Mouse (Mus musculus) E14TG2a.4 (cell line): ENCODE measurements around the gene Ubc.

Experiments used
- H3K27me3 ChIP-seq: 2 replicates; pipeline ENCODE4 v1.6.1; 2014; ENCODE audit warnings: low read length, control low read depth; ENCODE audit not compliant: insufficient read depth
- H3K36me3 ChIP-seq: 2 replicates; pipeline ENCODE4 v1.6.1; 2014; ENCODE audit warnings: low read length, control low read depth; ENCODE audit not compliant: insufficient read depth
- H3K4me1 ChIP-seq: replicated peaks from 2 replicates; pipeline ENCODE4 v1.6.1; 2014; ENCODE audit warnings: low read depth, low read length, control low read depth
- H3K4me3 ChIP-seq: replicated peaks from 2 replicates; pipeline ENCODE4 v1.5.1; 2014; ENCODE audit warnings: mild to moderate bottlenecking, low read length
- H3K9me3 ChIP-seq: 2 replicates; pipeline ENCODE4 v1.6.1; 2014; ENCODE audit warnings: low read length, control low read depth
- CTCF ChIP-seq: conservative IDR thresholded peaks from 2 replicates; pipeline ENCODE4 v1.5.1; 2014; ENCODE audit warnings: low read length
- NANOG ChIP-seq: IDR thresholded peaks from 2 replicates; pipeline ENCODE4 v1.6.1; 2014; ENCODE audit warnings: borderline replicate concordance, low read length, mixed read lengths
- POU5F1 ChIP-seq: IDR thresholded peaks from 2 replicates; pipeline ENCODE4 v1.6.1; 2014; ENCODE audit warnings: low read length, borderline replicate concordance

The Ubc gene

GRCm38 (mm10) chr5:125363894-125364293, 26.1 kb downstream of the Ubc start:
- 0 out of 2 replicates have a peak, but pooled peaks cover 4% of the 10 kb centered on the region for H3K9me3 ChIP-seq
- H3K4me3 ChIP-seq = no peak overlapping the region
- TF ChIP-seq CTCF (no peak), NANOG (no peak), POU5F1 (no peak)
- no peaks in the 10 kb centered on the region for H3K36me3 ChIP-seq
- H3K4me1 ChIP-seq = peaks cover 6% of the 10 kb centered on the region; the same call in 1 of the 2 replicates
- no peaks in the 10 kb centered on the region; the same call in 1 of the 2 replicates for H3K27me3 ChIP-seq

DNA sequence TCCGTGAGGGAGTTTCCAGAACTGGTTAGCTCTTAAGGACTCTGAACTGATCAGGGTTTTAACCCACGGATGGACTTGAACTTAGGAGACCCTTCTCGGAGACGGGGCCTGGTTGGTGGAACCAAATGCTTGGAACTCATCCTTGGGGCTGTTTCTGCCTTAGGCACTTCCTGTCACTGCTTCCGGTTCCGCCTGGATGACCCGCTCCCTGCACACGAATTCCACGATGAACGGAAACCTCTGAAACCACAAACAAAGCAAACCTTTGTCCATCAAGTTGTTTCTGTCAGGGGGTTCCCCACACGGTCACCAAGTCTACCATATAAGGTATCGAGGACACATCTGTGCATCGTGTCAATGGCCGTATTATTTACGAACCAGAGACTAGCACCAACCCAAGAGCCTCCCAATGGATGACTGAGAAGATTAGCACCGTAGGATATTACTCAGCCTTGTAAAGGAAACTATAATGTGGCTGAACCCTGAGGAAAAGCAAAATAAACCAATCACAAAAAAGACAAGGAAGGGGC, 29.0 kb downstream of the Ubc start:
- Histone ChIP-seq H3K36me3 (no peaks in the 10 kb centered on the region), H3K4me1 (peaks cover 7% of the 10 kb centered on the region; the same call in 1 of the 2 replicates), H3K27me3 (no peaks in the 10 kb centered on the region; the same call in 1 of the 2 replicates), H3K9me3 (peaks cover 9% of the 10 kb centered on the region; the same call in 1 of the 2 replicates), H3K4me3 (no peak overlapping the region)
- TF ChIP-seq CTCF = no peak

DNA sequence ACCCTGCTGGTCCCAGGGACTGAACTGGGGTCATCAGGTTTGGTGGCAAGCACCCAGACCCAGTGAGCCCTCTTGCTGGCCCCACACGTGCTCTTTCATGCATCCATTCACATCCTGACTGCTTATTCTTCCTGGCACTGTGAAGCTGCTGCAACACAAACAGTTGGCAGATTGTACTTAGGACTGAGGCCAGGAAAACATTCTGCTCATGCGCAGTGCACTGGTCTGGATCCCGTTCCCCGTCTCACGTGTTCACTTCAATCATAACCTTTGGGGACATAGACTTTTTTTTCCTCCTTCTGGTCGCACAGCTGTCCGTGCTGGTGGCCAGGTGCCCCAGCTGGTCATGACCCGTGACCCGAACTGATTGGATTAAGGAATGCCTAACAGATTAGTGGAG, 29.4 kb downstream of the Ubc start:
- H3K36me3 ChIP-seq = no peaks in the 10 kb centered on the region
- H3K9me3 ChIP-seq = peaks cover 9% of the 10 kb centered on the region; the same call in 1 of the 2 replicates
- H3K27me3 ChIP-seq = no peaks in the 10 kb centered on the region
- TF ChIP-seq CTCF (no peak), POU5F1 (no peak), NANOG (no peak)
- H3K4me1 ChIP-seq = peaks cover 10% of the 10 kb centered on the region; the same call in 1 of the 2 replicates
- H3K4me3 ChIP-seq = no peak overlapping the region

GRCm38 (mm10) chr5:125358270-125358608, 31.8 kb downstream of the Ubc start:
- H3K27me3 ChIP-seq = no peaks in the 10 kb centered on the region
- no peak overlapping the region for H3K4me3 ChIP-seq
- no peak for TF ChIP-seq POU5F1
- TF ChIP-seq CTCF = no peak
- H3K36me3 ChIP-seq = no peaks in the 10 kb centered on the region
- H3K4me1 ChIP-seq = peaks cover 24% of the 10 kb centered on the region
- H3K9me3 ChIP-seq = peaks cover 5% of the 10 kb centered on the region; the same call in 1 of the 2 replicates

DNA sequence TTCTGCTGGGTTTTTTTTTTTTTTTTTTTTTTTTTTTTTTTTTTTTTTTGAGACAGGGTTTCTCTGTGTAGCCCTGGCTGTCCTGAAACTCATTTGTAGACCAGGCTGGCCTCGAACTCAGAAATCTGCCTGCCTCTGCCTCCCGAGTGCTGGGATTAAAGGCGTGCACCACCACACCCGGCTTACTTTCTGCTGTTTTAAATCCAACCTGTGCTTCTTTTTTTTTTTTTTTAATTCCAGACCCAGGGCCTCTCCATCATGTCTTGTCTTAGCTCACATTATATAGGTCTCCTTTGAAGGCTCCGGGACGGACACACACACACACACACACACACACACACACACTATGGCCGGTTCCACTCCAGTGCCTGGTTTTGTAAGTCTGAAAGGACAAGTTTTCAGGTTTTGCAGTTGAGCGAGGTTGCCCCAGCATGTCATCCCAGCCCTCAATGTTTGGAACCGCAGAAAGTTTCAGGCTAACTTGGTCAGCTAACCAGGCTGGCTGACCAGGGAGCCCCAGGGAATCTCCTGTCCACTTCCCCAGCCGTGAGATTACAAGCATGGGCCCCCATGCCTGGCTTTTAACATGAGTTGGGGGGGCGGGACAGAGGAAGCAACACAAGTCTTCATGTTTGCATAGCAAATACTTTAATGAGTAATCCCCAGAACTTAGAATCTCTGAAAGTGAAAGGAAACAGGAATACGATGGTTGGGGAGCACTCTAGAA, 32.3 kb downstream of the Ubc start:
- H3K4me1 ChIP-seq = peaks cover 24% of the 10 kb centered on the region
- H3K27me3 ChIP-seq = no peaks in the 10 kb centered on the region
- peaks cover 9% of the 10 kb centered on the region; the same call in 1 of the 2 replicates for H3K9me3 ChIP-seq
- TF ChIP-seq NANOG (no peak), POU5F1 (no peak), CTCF (no peak)
- no peak overlapping the region for H3K4me3 ChIP-seq
- no peaks in the 10 kb centered on the region for H3K36me3 ChIP-seq

GRCm38 (mm10) chr5:125355650-125356049, 34.4 kb downstream of the Ubc start:
- Histone ChIP-seq H3K9me3 (peaks cover 9% of the 10 kb centered on the region; the same call in 1 of the 2 replicates), H3K27me3 (no peaks in the 10 kb centered on the region), H3K4me3 (0 out of 2 replicates have a peak overlapping the region, but pooled peaks have one; percentile 26), H3K4me1 (peaks cover 24% of the 10 kb centered on the region), H3K36me3 (no peaks in the 10 kb centered on the region)
- TF ChIP-seq CTCF (no peak), POU5F1 (no peak), NANOG (no peak)

DNA sequence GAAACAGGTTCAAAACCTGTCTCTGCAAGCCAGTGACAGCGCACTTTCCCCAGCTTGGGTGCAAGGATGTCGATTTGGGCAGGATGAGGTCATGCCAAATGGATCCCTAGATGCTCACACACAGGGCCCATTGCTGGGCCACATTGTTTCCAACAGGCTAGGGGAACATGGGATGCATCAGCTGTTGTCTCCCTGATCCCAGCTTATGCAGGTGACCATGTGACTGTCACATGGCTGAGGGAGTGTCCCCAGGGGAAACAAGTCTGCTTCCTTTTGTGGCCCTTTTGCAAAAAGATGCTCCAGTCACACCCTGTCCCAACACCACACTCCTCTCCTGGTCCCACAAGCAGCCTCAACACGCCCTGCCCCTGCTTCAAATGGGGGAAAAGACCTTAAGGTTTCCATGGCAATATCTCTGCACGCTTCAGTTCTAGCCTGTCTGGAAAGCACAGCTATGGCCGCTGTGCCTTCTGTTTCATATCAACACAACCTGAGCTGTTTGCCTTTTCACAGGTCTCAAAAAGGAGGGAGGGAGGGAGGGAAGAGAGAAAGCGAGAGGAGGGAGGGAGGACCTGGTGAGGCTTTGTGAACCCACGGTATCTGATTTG, 35.0 kb downstream of the Ubc start:
- peaks cover 23% of the 10 kb centered on the region for H3K4me1 ChIP-seq
- H3K36me3 ChIP-seq = no peaks in the 10 kb centered on the region
- 0 out of 2 replicates have a peak overlapping the region, but pooled peaks have one; percentile 26 for H3K4me3 ChIP-seq
- no peaks in the 10 kb centered on the region for H3K27me3 ChIP-seq
- peaks cover 9% of the 10 kb centered on the region; the same call in 1 of the 2 replicates for H3K9me3 ChIP-seq
- TF ChIP-seq CTCF (no peak), NANOG (no peak), POU5F1 (no peak)

- TF ChIP-seq CTCF (peak; percentile 48), NANOG (no peak)
- H3K9me3 ChIP-seq = peaks cover 7% of the 10 kb centered on the region; the same call in 1 of the 2 replicates
- H3K36me3 ChIP-seq = no peaks in the 10 kb centered on the region
- no peak overlapping the region for H3K4me3 ChIP-seq
- H3K4me1 ChIP-seq = peaks cover 23% of the 10 kb centered on the region
- 0 out of 2 replicates have a peak, but pooled peaks cover 2% of the 10 kb centered on the region for H3K27me3 ChIP-seq
Observed at GRCm38 (mm10) chr5:125352781-125353294, 37.2 kb downstream of the Ubc start.
